Mouse (Mus musculus) embryo, embryonic 10.5 days (tissue): Measurements from ENCODE around the gene Mybl2.

ENCODE experiments used
- DNase-seq: peaks from one replicate; pipeline ENCODE4 v3.0.0-alpha.2; 2015; ENCODE audit warnings: low spot score

Mybl2 gene

GRCm38 (mm10) chr2:163073023-163073757, 18.7 kb downstream of the Mybl2 start:
- no peak for DNase-seq

- no peak for DNase-seq
These were observed 19.5 kb downstream of the Mybl2 start for GRCm38 (mm10) chr2:163074006-163074405.

GRCm38 (mm10) chr2:163074808-163075207, 20.3 kb downstream of the Mybl2 start:
- no peak for DNase-seq

GRCm38 (mm10) chr2:163075234-163075633, 20.7 kb downstream of the Mybl2 start:
- no peak for DNase-seq

GRCm38 (mm10) chr2:163079041-163079440, 24.6 kb downstream of the Mybl2 start:
- no peak for DNase-seq

- peak; percentile 22 for DNase-seq
These were observed 28.1 kb downstream of the Mybl2 start for GRCm38 (mm10) chr2:163082591-163082990.

- DNase-seq: no peak
These were observed 30.0 kb downstream of the Mybl2 start for GRCm38 (mm10) chr2:163084519-163084918.

- DNase-seq: no peak
These were observed 30.6 kb downstream of the Mybl2 start for GRCm38 (mm10) chr2:163085047-163085446.

GRCm38 (mm10) chr2:163086561-163086960, 32.1 kb downstream of the Mybl2 start:
- no peak for DNase-seq

- DNase-seq: no peak
These were observed 33.2 kb downstream of the Mybl2 start, which contains the start of gene Gtsf1l for GRCm38 (mm10) chr2:163087728-163088127. Gene Gtsf1l (minus strand): TSS chr2:163087855.

GRCm38 (mm10) chr2:163089475-163090123, 35.1 kb downstream of the Mybl2 start:
- DNase-seq: peak; percentile 51

GRCm38 (mm10) chr2:163094909-163095308, 40.4 kb downstream of the Mybl2 start:
- no peak for DNase-seq

- no peak for DNase-seq
These were observed 41.3 kb downstream of the Mybl2 start for GRCm38 (mm10) chr2:163095784-163096183.

- DNase-seq: no peak
These were observed 45.4 kb downstream of the Mybl2 start for GRCm38 (mm10) chr2:163099919-163100318.

GRCm38 (mm10) chr2:163100551-163100950, 46.1 kb downstream of the Mybl2 start:
- DNase-seq: no peak

GRCm38 (mm10) chr2:163101646-163102203, 47.2 kb downstream of the Mybl2 start:
- DNase-seq: peak; percentile 88

- no peak for DNase-seq
These were observed 47.7 kb downstream of the Mybl2 start for GRCm38 (mm10) chr2:163102216-163102615.

- DNase-seq: no peak
These were observed 48.6 kb downstream of the Mybl2 start for GRCm38 (mm10) chr2:163102900-163103653.

- DNase-seq: no peak
These were observed 49.7 kb downstream of the Mybl2 start for GRCm38 (mm10) chr2:163104086-163104770.

GRCm38 (mm10) chr2:163108385-163108784, 53.9 kb downstream of the Mybl2 start:
- peak; percentile 65 for DNase-seq

GRCm38 (mm10) chr2:163110706-163111105, 56.2 kb downstream of the Mybl2 start:
- no peak for DNase-seq
